Mouse (Mus musculus): ENCODE data around the gene Lect2. TPM values are rescaled to one million over a fixed set of nuclear protein-coding genes. Genes with fewer than 3 reads are reported as not detected.

Lect2 gene
- total and polyA plus RNA-seq, 2 experiments from 2014 or later = not detected

- Histone ChIP-seq H3K4me2 (ENCODE audit: low read depth, low read length) (no peak overlapping the region), H3K4me1 (ENCODE audit: control insufficient read depth, insufficient read depth) (no peaks in the 10 kb centered on the region; the same call in 1 of the 2 replicates), H3K27ac (ENCODE audit: low read depth) (peak overlapping the region; percentile 70; the same call in 1 of the 2 replicates), H3K36me3 (replicated peaks; ENCODE audit: control insufficient read depth, insufficient read depth, low read length) (no peaks in the 10 kb centered on the region), H3K9ac (replicated peaks; ENCODE audit: low read depth, low read length) (no peak overlapping the region), H3K27me3 (ENCODE audit: control insufficient read depth, insufficient read depth, low read length) (no peaks in the 10 kb centered on the region), H3K4me3 (ENCODE audit: low read depth, low read length) (no peak overlapping the region), H3K9me3 (replicated peaks; ENCODE audit: control insufficient read depth, low read length) (no peaks in the 10 kb centered on the region)
- 63% methylated on average over 4 of the region's 4 CpGs for WGBS
- ATAC-seq (ENCODE audit: insufficient read depth, low read depth) (no peak), DNase-seq (ENCODE audit: low spot score) (no peak)
- TF ChIP-seq CTCF (IDR thresholded peaks at IDR 0.05; ENCODE audit: low read depth) (no peak), EP300 (IDR thresholded peaks at IDR 0.05; ENCODE audit: low read depth) (no peak; the same call in 1 of the 2 replicates)
Measured at GRCm38 (mm10) chr13:56575074-56575473, 26.8 kb upstream of the Lect2 start.

GRCm38 (mm10) chr13:56571645-56572044 is 23.3 kb upstream of the Lect2 start:
- no peaks in the 10 kb centered on the region for H3K27me3 ChIP-seq (ENCODE audit: control insufficient read depth, insufficient read depth, low read length)
- no peak overlapping the region for H3K4me2 ChIP-seq (ENCODE audit: low read depth, low read length)
- no peak overlapping the region for H3K27ac ChIP-seq (ENCODE audit: low read depth)
- no peak overlapping the region for H3K9ac ChIP-seq (replicated peaks; ENCODE audit: low read depth, low read length)
- no peak overlapping the region for H3K4me3 ChIP-seq (ENCODE audit: low read depth, low read length)
- DNase-seq (ENCODE audit: low spot score) (no peak), ATAC-seq (ENCODE audit: insufficient read depth, low read depth) (no peak)
- no peak for TF ChIP-seq EP300 (IDR thresholded peaks at IDR 0.05; ENCODE audit: low read depth)
- no peak for TF ChIP-seq CTCF (IDR thresholded peaks at IDR 0.05; ENCODE audit: low read depth)
- H3K9me3 ChIP-seq (replicated peaks; ENCODE audit: control insufficient read depth, low read length) = no peaks in the 10 kb centered on the region
- WGBS = 79% methylated on average over 8 of the region's 8 CpGs
- peaks cover 4% of the 10 kb centered on the region; the same call in 1 of the 2 replicates for H3K4me1 ChIP-seq (ENCODE audit: control insufficient read depth, insufficient read depth)
- no peaks in the 10 kb centered on the region for H3K36me3 ChIP-seq (replicated peaks; ENCODE audit: control insufficient read depth, insufficient read depth, low read length)

DNA sequence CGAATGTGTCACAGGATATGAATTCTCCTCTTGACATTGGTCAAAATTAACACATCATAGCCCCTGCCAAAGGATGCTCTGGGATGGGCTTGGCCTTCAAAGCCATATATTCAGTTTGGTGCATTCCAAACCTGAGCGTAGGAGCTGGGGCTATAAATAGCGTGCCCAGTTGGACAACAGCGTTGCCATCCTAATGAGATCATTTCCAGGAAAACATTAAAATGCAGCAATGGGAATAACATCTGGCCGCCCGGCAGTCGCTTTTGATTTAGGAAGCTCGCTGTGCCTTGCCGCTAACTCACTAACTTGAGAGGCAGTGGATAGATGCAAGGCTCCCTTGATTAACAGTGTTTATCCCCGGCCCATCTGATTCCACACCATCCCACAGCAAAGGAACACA is 18.0 kb upstream of the Lect2 start:
- ATAC-seq (ENCODE audit: insufficient read depth, low read depth) (peak; percentile 28), DNase-seq (ENCODE audit: low spot score) (no peak)
- TF ChIP-seq CTCF (IDR thresholded peaks at IDR 0.05; ENCODE audit: low read depth) (no peak), EP300 (IDR thresholded peaks at IDR 0.05; ENCODE audit: low read depth) (peak; percentile 46; the same call in 1 of the 2 replicates)

DNA sequence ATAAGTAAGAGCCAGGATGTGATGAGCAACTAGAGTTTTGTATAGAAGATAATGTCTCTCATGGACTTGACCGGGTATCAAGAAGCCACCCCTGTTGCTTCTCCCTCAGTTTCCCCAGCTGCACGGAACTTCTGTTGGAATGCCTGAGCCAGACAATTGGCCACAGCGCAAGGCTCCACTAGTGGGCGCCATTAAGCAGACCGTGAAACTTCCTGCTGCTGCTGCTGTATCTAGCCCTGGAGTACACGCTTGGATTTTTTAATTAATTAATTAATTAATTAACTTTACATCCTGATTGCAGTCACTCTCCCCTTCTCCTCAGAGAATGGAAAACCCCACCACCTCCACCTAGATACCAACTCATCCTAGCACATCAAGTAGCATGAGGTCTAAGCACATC is 14.8 kb upstream of the Lect2 start:
- peaks cover 7% of the 10 kb centered on the region; the same call in 1 of the 2 replicates for H3K27me3 ChIP-seq (ENCODE audit: control insufficient read depth, insufficient read depth, low read length)
- ATAC-seq (ENCODE audit: insufficient read depth, low read depth) = no peak
- no peak for DNase-seq (ENCODE audit: low spot score)
- WGBS = 34% methylated on average over 6 of the region's 6 CpGs
- no peak overlapping the region for H3K4me3 ChIP-seq (ENCODE audit: low read depth, low read length)
- no peak for TF ChIP-seq EP300 (IDR thresholded peaks at IDR 0.05; ENCODE audit: low read depth)
- TF ChIP-seq CTCF (IDR thresholded peaks at IDR 0.05; ENCODE audit: low read depth) = peak; percentile 59
- H3K36me3 ChIP-seq (replicated peaks; ENCODE audit: control insufficient read depth, insufficient read depth, low read length) = no peaks in the 10 kb centered on the region
- H3K9ac ChIP-seq (replicated peaks; ENCODE audit: low read depth, low read length) = no peak overlapping the region
- no peak overlapping the region for H3K4me2 ChIP-seq (ENCODE audit: low read depth, low read length)
- H3K27ac ChIP-seq (ENCODE audit: low read depth) = peak overlapping the region; percentile 13; the same call in 1 of the 2 replicates
- H3K9me3 ChIP-seq (replicated peaks; ENCODE audit: control insufficient read depth, low read length) = no peaks in the 10 kb centered on the region
- H3K4me1 ChIP-seq (ENCODE audit: control insufficient read depth, insufficient read depth) = peaks cover 9% of the 10 kb centered on the region; the same call in 1 of the 2 replicates

More for the DNA sequence above, 18.0 kb upstream of the Lect2 start:
- H3K4me1 ChIP-seq (ENCODE audit: control insufficient read depth, insufficient read depth) = peaks cover 9% of the 10 kb centered on the region; the same call in 1 of the 2 replicates
- no peaks in the 10 kb centered on the region for H3K27me3 ChIP-seq (ENCODE audit: control insufficient read depth, insufficient read depth, low read length)
- H3K4me2 ChIP-seq (ENCODE audit: low read depth, low read length) = 0 out of 2 replicates have a peak overlapping the region, but pooled peaks have one; percentile 12
- H3K36me3 ChIP-seq (replicated peaks; ENCODE audit: control insufficient read depth, insufficient read depth, low read length) = no peaks in the 10 kb centered on the region
- WGBS = 34% methylated on average over 10 of the region's 10 CpGs
- peak overlapping the region; percentile 64; the same call in 1 of the 2 replicates for H3K27ac ChIP-seq (ENCODE audit: low read depth)
- no peak overlapping the region for H3K9ac ChIP-seq (replicated peaks; ENCODE audit: low read depth, low read length)
- no peak overlapping the region for H3K4me3 ChIP-seq (ENCODE audit: low read depth, low read length)
- H3K9me3 ChIP-seq (replicated peaks; ENCODE audit: control insufficient read depth, low read length) = no peaks in the 10 kb centered on the region

DNA sequence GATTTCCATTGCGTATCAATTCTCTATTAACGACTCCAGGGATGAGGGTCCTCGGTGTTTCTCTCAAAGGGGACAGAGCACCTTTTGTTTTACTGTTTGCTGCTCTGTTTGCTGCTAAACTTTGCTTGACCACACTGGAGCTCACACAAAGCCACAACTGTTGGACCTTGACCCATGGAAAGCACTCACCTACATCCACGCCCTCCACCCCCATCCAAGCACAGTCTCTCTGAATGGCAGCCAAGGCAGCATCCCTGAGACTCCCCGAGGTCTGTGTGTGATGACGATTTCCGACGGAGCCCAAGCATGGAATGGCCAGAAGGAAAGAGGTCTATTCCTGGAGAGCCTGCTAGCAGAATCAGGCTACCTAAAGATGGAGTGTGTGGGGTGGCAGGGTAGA is 12.8 kb upstream of the Lect2 start:
- Histone ChIP-seq H3K9me3 (replicated peaks; ENCODE audit: control insufficient read depth, low read length) (no peaks in the 10 kb centered on the region), H3K4me2 (ENCODE audit: low read depth, low read length) (no peak overlapping the region), H3K4me1 (ENCODE audit: control insufficient read depth, insufficient read depth) (peaks cover 3% of the 10 kb centered on the region), H3K27me3 (ENCODE audit: control insufficient read depth, insufficient read depth, low read length) (peaks cover 7% of the 10 kb centered on the region; the same call in 1 of the 2 replicates), H3K36me3 (replicated peaks; ENCODE audit: control insufficient read depth, insufficient read depth, low read length) (no peaks in the 10 kb centered on the region), H3K9ac (replicated peaks; ENCODE audit: low read depth, low read length) (no peak overlapping the region), H3K4me3 (ENCODE audit: low read depth, low read length) (no peak overlapping the region), H3K27ac (ENCODE audit: low read depth) (no peak overlapping the region)
- WGBS = 75% methylated on average over 8 of the region's 8 CpGs
- ATAC-seq (ENCODE audit: insufficient read depth, low read depth) = no peak
- TF ChIP-seq CTCF (IDR thresholded peaks at IDR 0.05; ENCODE audit: low read depth) (no peak), EP300 (IDR thresholded peaks at IDR 0.05; ENCODE audit: low read depth) (no peak)
- no peak for DNase-seq (ENCODE audit: low spot score)

Data from heart, postnatal 0 days (tissue).